Comparison of ENCODE assay signal across 10 mouse cellular contexts in genomic region chr10:7140282-7140681, GRCm38 (mm10).
DNase-seq lines count a peak whose midpoint lies in the region; ATAC-seq and TF ChIP-seq lines count a peak whose summit lies in the region.
"Had no signal": no experiment of that assay in that cellular context is flagged by ENCODE, and none has a peak within 500 bp of the region (broad histone marks: within the 10 kb centered on the region; RNA-seq: fewer than 3 reads in every experiment).

No protein-coding gene starts in this region.

- TF ChIP-seq POLR2A in lung, adult 2 months (IDR thresholded peaks at IDR 0.05; ENCODE audit: borderline replicate concordance, extremely low read depth, low read depth, low read length): no peak

- no peaks in the 10 kb centered on the region for H3K27me3 ChIP-seq in lung, embryonic 16.5 days (ENCODE audit: control insufficient read depth, insufficient read depth, low read depth, low read length)
- no peaks in the 10 kb centered on the region for H3K27me3 ChIP-seq in intestine, postnatal 0 days (replicated peaks; ENCODE audit: control insufficient read depth, insufficient read depth, low read length)
- no peaks in the 10 kb centered on the region for H3K27me3 ChIP-seq in stomach, postnatal 0 days (ENCODE audit: control insufficient read depth, insufficient read depth, low read length)
- H3K27me3 ChIP-seq: embryonic facial prominence, embryonic 15.5 days had no signal

- H3K9ac ChIP-seq in lung, embryonic 16.5 days (ENCODE audit: low read length): no peak overlapping the region
- no peak overlapping the region for H3K9ac ChIP-seq in intestine, postnatal 0 days (ENCODE audit: low read depth, low read length)
- no peak overlapping the region for H3K9ac ChIP-seq in stomach, postnatal 0 days (ENCODE audit: low read length)
- H3K9ac ChIP-seq: embryonic facial prominence, embryonic 15.5 days had no signal

- TF ChIP-seq EP300 in stomach, postnatal 0 days (optimal IDR thresholded peaks at IDR 0.05): no peak

- TF ChIP-seq CTCF in lung, adult 2 months (IDR thresholded peaks at IDR 0.05; ENCODE audit: insufficient read depth, low read length): no peak
- no peak for TF ChIP-seq CTCF in intestine, postnatal 0 days (IDR thresholded peaks at IDR 0.05; ENCODE audit: low read depth)
- TF ChIP-seq CTCF in stomach, postnatal 0 days (IDR thresholded peaks at IDR 0.05; ENCODE audit: low read depth): no peak

- DNase-seq in lung, adult 2 months: no peak
- peak; percentile 87 to 91 for DNase-seq in kidney, postnatal 36 days
- peak; percentile 72 for DNase-seq in stomach, postnatal 0 days (ENCODE audit: low spot score)
- no peak for DNase-seq in testis, postnatal 14 days (ENCODE audit: low spot score)
- DNase-seq in thymus, postnatal 4 days: no peak
- DNase-seq in embryo, embryonic 10 days (ENCODE audit: low spot score): no peak

- WGBS in lung, embryonic 16.5 days: 44% methylated on average over 6 of the region's 6 CpGs
- WGBS in lung, adult 2 months: 33% methylated on average over 6 of the region's 6 CpGs
- WGBS in intestine, postnatal 0 days: 31% methylated on average over 6 of the region's 6 CpGs
- 49% methylated on average over 6 of the region's 6 CpGs for WGBS in stomach, postnatal 0 days

- no peak overlapping the region for H3K4me2 ChIP-seq in lung, embryonic 16.5 days (ENCODE audit: low read depth, low read length)
- H3K4me2 ChIP-seq in intestine, postnatal 0 days (replicated peaks; ENCODE audit: low read depth): peak overlapping the region; percentile 41
- H3K4me2 ChIP-seq in stomach, postnatal 0 days (replicated peaks; ENCODE audit: low read depth): no peak overlapping the region
- H3K4me2 ChIP-seq: embryonic facial prominence, embryonic 15.5 days had no signal

- peak overlapping the region; percentile 23; the same call in 1 of the 2 replicates for H3K27ac ChIP-seq in lung, embryonic 16.5 days (ENCODE audit: low read length)
- peak overlapping the region; percentile 66 for H3K27ac ChIP-seq in intestine, postnatal 0 days (ENCODE audit: low read depth, low read length)
- H3K27ac ChIP-seq in stomach, postnatal 0 days (replicated peaks): no peak overlapping the region
- H3K27ac ChIP-seq: embryonic facial prominence, embryonic 15.5 days; limb, embryonic 10.5 days had no signal

- no peak for ATAC-seq in lung, embryonic 16.5 days (ENCODE audit: low read depth)
- peak; percentile 96 for ATAC-seq in intestine, postnatal 0 days
- ATAC-seq in stomach, postnatal 0 days (ENCODE audit: low FRiP score, low TSS enrichment): peak; percentile 86

- no peaks in the 10 kb centered on the region for H3K36me3 ChIP-seq in lung, embryonic 16.5 days (ENCODE audit: control insufficient read depth, insufficient read depth, low read length)
- no peaks in the 10 kb centered on the region; the same call in 1 of the 2 replicates for H3K36me3 ChIP-seq in intestine, postnatal 0 days (ENCODE audit: control insufficient read depth, insufficient read depth)
- H3K36me3 ChIP-seq in stomach, postnatal 0 days (ENCODE audit: control insufficient read depth, insufficient read depth, low read length): no peaks in the 10 kb centered on the region; the same call in 1 of the 2 replicates

- H3K4me3 ChIP-seq in lung, embryonic 16.5 days (ENCODE audit: low read length): no peak overlapping the region
- no peak overlapping the region for H3K4me3 ChIP-seq in lung, adult 2 months (replicated peaks; ENCODE audit: extremely low read depth, low read depth, low read length)
- 0 out of 2 replicates have a peak overlapping the region, but pooled peaks have one; percentile 11 for H3K4me3 ChIP-seq in intestine, postnatal 0 days (ENCODE audit: low read depth, low read length)
- no peak overlapping the region for H3K4me3 ChIP-seq in stomach, postnatal 0 days (ENCODE audit: low read depth, low read length)
- H3K4me3 ChIP-seq: embryonic facial prominence, embryonic 15.5 days; limb, embryonic 10.5 days had no signal

- H3K4me1 ChIP-seq in lung, embryonic 16.5 days (replicated peaks; ENCODE audit: control insufficient read depth, insufficient read depth, low read length): peaks cover 30% of the 10 kb centered on the region
- H3K4me1 ChIP-seq in lung, adult 2 months (ENCODE audit: control insufficient read depth, insufficient read depth, low read length): peaks cover 15% of the 10 kb centered on the region
- peaks cover 25% of the 10 kb centered on the region for H3K4me1 ChIP-seq in intestine, postnatal 0 days (replicated peaks; ENCODE audit: control insufficient read depth, insufficient read depth, low read length)
- peaks cover 7% of the 10 kb centered on the region; the same call in 1 of the 2 replicates for H3K4me1 ChIP-seq in stomach, postnatal 0 days (replicated peaks; ENCODE audit: control insufficient read depth, insufficient read depth)
- H3K4me1 ChIP-seq: embryonic facial prominence, embryonic 15.5 days had no signal

- no peaks in the 10 kb centered on the region for H3K9me3 ChIP-seq in lung, embryonic 16.5 days (ENCODE audit: control insufficient read depth, low read length)
- H3K9me3 ChIP-seq in intestine, postnatal 0 days (ENCODE audit: control insufficient read depth): no peaks in the 10 kb centered on the region
- H3K9me3 ChIP-seq in stomach, postnatal 0 days (ENCODE audit: control insufficient read depth, low read length): no peaks in the 10 kb centered on the region
- H3K9me3 ChIP-seq: embryonic facial prominence, embryonic 15.5 days; limb, embryonic 10.5 days had no signal

Comparison
In these comparisons a context has a peak if more than half of its experiments do, and no peak if none do; other contexts are left out.
1. DNase-seq: peak in kidney, postnatal 36 days (2 of 2) and stomach, postnatal 0 days (single experiment); none in lung, adult 2 months (single experiment), testis, postnatal 14 days (single experiment), thymus, postnatal 4 days (single experiment) and embryo, embryonic 10 days (single experiment).